Mouse (Mus musculus): ENCODE data around the gene Dnpep.

Gene Dnpep

GRCm38 (mm10) chr1:75317241-75318201 lies at the start of gene Dnpep:
Gene Dnpep, minus strand, starts transcription at chr1:75317990.
- in situ Hi-C loops (cut with MboI, MseI): loop anchor here (5.0 to 10.0 kb wide), 5 partner anchors 130 to 730 kb away; partner anchors contain the start of genes Bcs1l and Zfp142

GRCm38 (mm10) chr1:75365510-75366137 lies 47.8 kb upstream of the Dnpep start:
- in situ Hi-C loops (cut with MboI, MseI): no loop called here

GRCm38 (mm10) chr1:75363868-75364267 lies 46.1 kb upstream of the Dnpep start:
- in situ Hi-C loops (cut with MboI, MseI): no loop called here

GRCm38 (mm10) chr1:75361750-75362149 lies 44.0 kb upstream of the Dnpep start:
- in situ Hi-C loops (cut with MboI, MseI): no loop called here

- in situ Hi-C loops (cut with MboI, MseI): no loop called here
Observed at GRCm38 (mm10) chr1:75361123-75361522, 43.3 kb upstream of the Dnpep start.

GRCm38 (mm10) chr1:75360112-75361031 lies 42.6 kb upstream of the Dnpep start, which contains the start of gene Des:
Gene Des, plus strand, starts transcription at chr1:75360329.
- in situ Hi-C loops (cut with MboI, MseI): no loop called here

GRCm38 (mm10) chr1:75359346-75359745 lies 41.6 kb upstream of the Dnpep start:
- in situ Hi-C loops (cut with MboI, MseI): no loop called here

- in situ Hi-C loops (cut with MboI, MseI): no loop called here
Observed at GRCm38 (mm10) chr1:75358009-75358408, 40.2 kb upstream of the Dnpep start.

GRCm38 (mm10) chr1:75357261-75357660 lies 39.5 kb upstream of the Dnpep start:
- in situ Hi-C loops (cut with MboI, MseI): no loop called here

- in situ Hi-C loops (cut with MboI, MseI): no loop called here
Observed at GRCm38 (mm10) chr1:75349275-75349674, 31.5 kb upstream of the Dnpep start.

- in situ Hi-C loops (cut with MboI, MseI): no loop called here
Observed at GRCm38 (mm10) chr1:75347279-75347678, 29.5 kb upstream of the Dnpep start.

- in situ Hi-C loops (cut with MboI, MseI): no loop called here
Observed at GRCm38 (mm10) chr1:75345036-75345935, 27.5 kb upstream of the Dnpep start.

GRCm38 (mm10) chr1:75344291-75345035 lies 26.7 kb upstream of the Dnpep start:
- in situ Hi-C loops (cut with MboI, MseI): no loop called here

GRCm38 (mm10) chr1:75342874-75343416 lies 25.2 kb upstream of the Dnpep start:
- in situ Hi-C loops (cut with MboI, MseI): no loop called here

- in situ Hi-C loops (cut with MboI, MseI): no loop called here
Observed at GRCm38 (mm10) chr1:75340519-75340918, 22.7 kb upstream of the Dnpep start.

- in situ Hi-C loops (cut with MboI, MseI): no loop called here
Observed at GRCm38 (mm10) chr1:75339337-75339736, 21.5 kb upstream of the Dnpep start.

- in situ Hi-C loops (cut with MboI, MseI): no loop called here
Observed at GRCm38 (mm10) chr1:75338091-75338694, 20.4 kb upstream of the Dnpep start.

- in situ Hi-C loops (cut with MboI, MseI): no loop called here
Observed at GRCm38 (mm10) chr1:75337097-75337496, 19.3 kb upstream of the Dnpep start.

- in situ Hi-C loops (cut with MboI, MseI): no loop called here
Observed at GRCm38 (mm10) chr1:75336461-75336860, 18.7 kb upstream of the Dnpep start.
